Mouse (Mus musculus) heart, embryonic 16.5 days (tissue): ENCODE results near the gene Fam166a. TPM values are rescaled to one million over a fixed set of nuclear protein-coding genes. Genes with fewer than 3 reads are reported as not detected.

Experiments used
- ATAC-seq: fragments of 200-750 bp; cut with Nextera tagmentation; replicated peaks from 2 replicates; pipeline ENCODE4 v1.8.0; 2017; ENCODE audit warnings: moderate number of reproducible peaks; ENCODE audit not compliant: insufficient read depth, low FRiP score; ENCODE audit errors: extremely low read depth
- H3K27ac ChIP-seq: fragments of 300-500 bp; sonication (generic); 2 replicates; pipeline ENCODE4 v1.5.1; 2014; ENCODE audit warnings: mild to moderate bottlenecking, low read length, control low read depth, moderate library complexity
- H3K27me3 ChIP-seq: fragments of 300-500 bp; sonication (generic); 2 replicates; pipeline ENCODE4 v1.6.1; 2014; ENCODE audit warnings: low read length, mixed read lengths; ENCODE audit not compliant: control insufficient read depth, insufficient read depth
- H3K36me3 ChIP-seq: fragments of 300-500 bp; sonication (generic); 2 replicates; pipeline ENCODE4 v1.6.1; 2014; ENCODE audit not compliant: control insufficient read depth, insufficient read depth
- H3K4me1 ChIP-seq: fragments of 300-500 bp; sonication (generic); 2 replicates; pipeline ENCODE4 v1.6.1; 2014; ENCODE audit warnings: low read length, mixed read lengths; ENCODE audit not compliant: control insufficient read depth, insufficient read depth
- H3K4me2 ChIP-seq: fragments of 300-500 bp; sonication (generic); 2 replicates; pipeline ENCODE4 v1.6.1; 2014; ENCODE audit warnings: low read depth, mild to moderate bottlenecking, control low read depth, low read length
- H3K4me3 ChIP-seq: fragments of 300-500 bp; sonication (generic); 2 replicates; pipeline ENCODE4 v1.5.1; 2014; ENCODE audit warnings: mild to moderate bottlenecking, control low read depth, low read length
- H3K9ac ChIP-seq: fragments of 300-500 bp; sonication (generic); 2 replicates; pipeline ENCODE4 v1.6.1; 2014; ENCODE audit warnings: low read length, control low read depth
- H3K9me3 ChIP-seq: fragments of 300-500 bp; sonication (generic); replicated peaks from 2 replicates; pipeline ENCODE4 v1.6.1; 2016; ENCODE audit warnings: low read length; ENCODE audit not compliant: control insufficient read depth
- WGBS: fragments of 180-500 bp; shearing (Covaris S2); extraction: QIAGEN DNeasy Blood & Tissue Kit; methylation state at CpG from one replicate; pipeline ENCODE4 v1.1.7; 2014; 5-methylcytosine and 5-hydroxymethylcytosine counted together
- polyA plus RNA-seq: library from polyadenylated mRNA; unstranded; fragments of >200 nt; fragmentation: Nextera tagmentation; extraction: Ambion mirVana; gene quantifications from 2 replicates; pipeline ENCODE4 v1.2.1, GENCODE M21; 2015

The Fam166a gene
- polyA plus RNA-seq, 1 experiment from 2014 or later, result not detected

DNA sequence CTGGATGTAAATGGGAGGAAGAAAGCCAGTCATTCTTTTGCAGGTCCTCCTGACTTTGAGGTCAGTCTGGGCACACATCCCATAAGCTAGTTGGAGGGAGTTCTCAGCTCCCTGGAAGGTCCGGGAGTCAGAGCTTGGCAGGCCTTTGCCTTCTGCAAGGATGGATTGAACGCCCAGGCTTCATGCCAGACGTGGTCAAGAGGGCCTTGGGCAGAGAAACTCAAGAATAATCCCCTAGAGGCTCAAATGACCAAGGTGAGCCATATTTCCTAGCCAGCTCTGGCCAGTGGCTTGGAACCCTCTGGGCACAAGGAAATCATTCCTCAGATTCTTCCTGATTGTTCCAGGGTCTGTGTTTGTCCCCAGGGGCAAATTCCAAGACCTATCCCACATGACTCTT, 46.3 kb downstream of the Fam166a start:
- H3K4me3 ChIP-seq, result no peak overlapping the region
- no peak overlapping the region for H3K4me2 ChIP-seq
- H3K27me3 ChIP-seq, result peaks cover 8% of the 10 kb centered on the region
- no peak overlapping the region for H3K27ac ChIP-seq
- no peak for ATAC-seq
- H3K36me3 ChIP-seq, result 0 out of 2 replicates have a peak, but pooled peaks cover 4% of the 10 kb centered on the region
- 59% methylated on average over 3 of the region's 3 CpGs for WGBS
- H3K4me1 ChIP-seq, result peaks cover 34% of the 10 kb centered on the region
- H3K9ac ChIP-seq, result no peak overlapping the region
- H3K9me3 ChIP-seq, result no peaks in the 10 kb centered on the region

DNA sequence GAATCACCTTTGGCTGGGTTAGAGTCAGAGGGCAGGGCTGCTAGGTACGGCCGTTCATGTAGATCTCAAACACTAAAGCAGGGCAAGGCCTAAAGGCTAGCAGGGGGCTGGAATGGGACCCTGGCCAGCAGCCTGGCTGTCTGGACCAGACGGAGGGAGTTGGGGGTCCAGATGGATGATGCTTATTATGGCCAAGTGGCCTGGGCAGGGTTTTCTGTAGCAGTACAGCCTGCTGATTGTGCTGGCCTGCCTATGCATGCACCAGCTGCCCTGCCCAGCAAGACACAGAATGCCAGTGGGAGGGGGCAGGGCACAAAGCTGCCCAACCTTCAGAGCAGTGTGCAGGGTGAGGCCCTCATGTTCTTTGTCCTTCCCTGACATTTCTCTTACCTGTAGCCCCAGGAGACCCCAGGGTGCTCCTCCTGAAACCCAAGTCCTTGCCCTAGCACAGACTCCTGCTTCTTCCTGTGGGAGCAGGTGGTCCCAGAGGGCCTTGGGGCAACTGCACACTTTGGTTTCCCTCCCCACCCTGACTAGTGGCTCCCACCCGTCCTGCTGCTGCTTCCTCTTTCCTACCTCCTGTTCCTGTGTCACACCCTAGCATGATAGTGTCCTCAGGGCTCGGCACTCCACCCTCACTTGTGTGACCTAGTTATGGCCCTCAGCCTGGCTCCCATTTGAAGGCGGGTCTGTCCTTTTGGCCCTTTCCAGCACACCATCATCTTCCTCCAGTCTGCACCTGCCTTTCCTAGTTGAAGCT, 47.5 kb downstream of the Fam166a start:
- Histone ChIP-seq H3K9me3 (no peaks in the 10 kb centered on the region), H3K4me1 (peaks cover 37% of the 10 kb centered on the region), H3K4me2 (peak overlapping the region; percentile 17; the same call in 1 of the 2 replicates), H3K27ac (no peak overlapping the region), H3K27me3 (peaks cover 8% of the 10 kb centered on the region), H3K36me3 (peaks cover 11% of the 10 kb centered on the region; the same call in 1 of the 2 replicates), H3K4me3 (no peak overlapping the region), H3K9ac (peak overlapping the region; percentile 45; the same call in 1 of the 2 replicates)
- WGBS, result 51% methylated on average over 6 of the region's 6 CpGs
- ATAC-seq, result no peak

DNA sequence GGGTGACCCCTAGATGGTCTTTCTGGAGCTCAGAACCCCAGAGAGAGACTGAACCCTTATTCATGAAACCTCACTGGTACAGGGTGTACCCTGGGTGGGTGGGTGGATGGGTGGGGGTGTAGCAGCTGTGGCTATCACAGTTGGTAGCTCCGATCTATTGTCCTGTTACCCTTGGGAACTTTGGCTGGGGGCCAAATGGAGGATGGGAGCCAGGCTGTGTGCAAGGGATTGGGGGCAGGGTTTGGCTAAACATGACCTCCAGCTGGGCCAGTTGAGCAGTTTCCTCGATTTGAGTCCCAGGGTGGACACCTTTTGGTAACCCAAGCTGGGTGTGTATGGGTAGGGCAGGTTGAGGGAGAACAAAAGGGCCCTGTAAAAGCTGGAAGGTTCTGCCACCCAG, 48.2 kb downstream of the Fam166a start:
- no peak overlapping the region for H3K27ac ChIP-seq
- H3K4me2 ChIP-seq, result 0 out of 2 replicates have a peak overlapping the region, but pooled peaks have one; percentile 13
- H3K36me3 ChIP-seq, result peaks cover 11% of the 10 kb centered on the region; the same call in 1 of the 2 replicates
- H3K9me3 ChIP-seq, result no peaks in the 10 kb centered on the region
- peaks cover 43% of the 10 kb centered on the region for H3K4me1 ChIP-seq
- H3K27me3 ChIP-seq, result peaks cover 8% of the 10 kb centered on the region
- no peak overlapping the region for H3K4me3 ChIP-seq
- no peak for ATAC-seq
- H3K9ac ChIP-seq, result no peak overlapping the region
- 36% methylated on average over 2 of the region's 2 CpGs for WGBS

DNA sequence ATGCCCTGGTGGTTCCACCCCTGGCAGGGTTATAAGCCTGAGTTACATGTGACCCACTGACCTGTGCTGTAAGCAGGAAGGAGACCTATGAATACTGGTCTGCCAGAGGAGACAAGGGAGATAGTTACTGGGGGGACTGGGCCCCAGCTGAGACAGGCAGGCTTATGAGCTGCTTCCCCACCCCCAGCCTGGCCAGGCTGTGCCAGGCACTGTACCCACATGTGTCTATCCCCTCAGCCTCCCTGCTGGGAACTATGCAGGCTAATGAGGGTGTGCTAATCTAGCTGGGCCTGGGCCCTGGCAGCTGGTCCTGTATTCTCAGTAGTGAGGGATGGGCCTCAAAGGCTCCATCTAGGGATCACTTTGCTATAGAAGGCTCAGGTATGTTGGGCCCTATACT, 48.7 kb downstream of the Fam166a start:
- ATAC-seq, result no peak
- no peak overlapping the region for H3K9ac ChIP-seq
- H3K27me3 ChIP-seq, result peaks cover 8% of the 10 kb centered on the region
- H3K4me3 ChIP-seq, result no peak overlapping the region
- H3K4me2 ChIP-seq, result no peak overlapping the region
- H3K9me3 ChIP-seq, result no peaks in the 10 kb centered on the region
- H3K27ac ChIP-seq, result no peak overlapping the region
- H3K4me1 ChIP-seq, result peaks cover 43% of the 10 kb centered on the region
- H3K36me3 ChIP-seq, result peaks cover 11% of the 10 kb centered on the region; the same call in 1 of the 2 replicates

DNA sequence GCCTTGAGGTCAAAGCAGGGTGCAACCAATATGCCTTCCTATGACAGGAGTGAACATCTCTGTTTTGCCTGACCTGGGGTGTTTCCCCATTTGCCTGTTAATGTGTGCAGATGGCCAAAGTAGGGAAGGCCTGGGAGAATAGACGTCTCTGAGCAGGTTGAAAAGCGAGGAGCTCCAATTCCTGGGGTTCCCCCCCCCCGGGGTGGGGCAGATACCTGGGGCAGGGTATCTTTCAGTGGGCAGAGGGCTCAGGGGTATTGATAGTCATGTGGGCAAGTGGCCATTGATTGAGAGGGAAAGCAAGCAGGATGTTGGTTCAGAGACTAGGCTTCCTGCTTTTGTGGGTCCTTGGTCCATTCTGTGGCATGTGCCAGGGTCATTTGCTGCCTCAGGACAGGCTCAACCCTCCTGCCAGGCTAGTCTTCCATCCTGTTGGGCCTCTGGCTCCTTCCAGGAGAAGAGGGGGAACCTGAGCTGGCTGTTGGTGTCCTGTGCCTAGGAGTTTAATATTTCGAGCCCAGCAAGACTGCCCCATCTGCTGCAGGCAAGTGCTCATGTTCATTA, 49.3 kb downstream of the Fam166a start:
- no peak for ATAC-seq
- peaks cover 11% of the 10 kb centered on the region; the same call in 1 of the 2 replicates for H3K36me3 ChIP-seq
- peaks cover 43% of the 10 kb centered on the region for H3K4me1 ChIP-seq
- no peak overlapping the region for H3K4me3 ChIP-seq
- peaks cover 8% of the 10 kb centered on the region for H3K27me3 ChIP-seq
- H3K4me2 ChIP-seq, result no peak overlapping the region
- H3K27ac ChIP-seq, result no peak overlapping the region
- WGBS, result 67% methylated on average over 4 of the region's 4 CpGs
- no peaks in the 10 kb centered on the region for H3K9me3 ChIP-seq
- H3K9ac ChIP-seq, result no peak overlapping the region

Other genes with a start within 250 kb of the Fam166a start
- 125 and 150 TPM in 2 replicates for gene Mrpl41, start 243.6 kb upstream of the Fam166a start, polyA plus RNA-seq
- gene Pnpla7, start 242.7 kb upstream of the Fam166a start, polyA plus RNA-seq, result 12.5 and 13.2 TPM in 2 replicates
- gene Nsmf, start 164.4 kb upstream of the Fam166a start, polyA plus RNA-seq, result 59.3 and 62.9 TPM in 2 replicates
- gene Entpd8, start 138.4 kb upstream of the Fam166a start, polyA plus RNA-seq, result 0.30 TPM in 1 of 2 replicates, not detected in the other
- 0.19 TPM in 1 of 2 replicates, not detected in the other for gene Noxa1, start 123.6 kb upstream of the Fam166a start, polyA plus RNA-seq
- 16.2 and 18.1 TPM in 2 replicates for gene Nrarp, start 38.0 kb upstream of the Fam166a start, polyA plus RNA-seq
- gene Tor4a, start 21.9 kb upstream of the Fam166a start, polyA plus RNA-seq, result 8.5 and 10.0 TPM in 2 replicates
- 79.1 and 81.9 TPM in 2 replicates for gene Nelfb, start 7.3 kb upstream of the Fam166a start, polyA plus RNA-seq
- gene Stpg3, start 4.1 kb upstream of the Fam166a start, polyA plus RNA-seq, result not detected in 2 replicates
- 474 and 482 TPM in 2 replicates for gene Tubb4b, start 6.0 kb downstream of the Fam166a start, polyA plus RNA-seq
- not detected in 2 replicates for gene Slc34a3, start 15.6 kb downstream of the Fam166a start, polyA plus RNA-seq
- not detected in 2 replicates for gene Rnf224, start 18.0 kb downstream of the Fam166a start, polyA plus RNA-seq
- 3.7 and 5.2 TPM in 2 replicates for gene Rnf208, start 23.5 kb downstream of the Fam166a start, polyA plus RNA-seq
- gene Cysrt1, start 23.7 kb downstream of the Fam166a start, polyA plus RNA-seq, result 0.17 TPM in 1 of 2 replicates, not detected in the other
- gene AL732309.1, start 28.1 kb downstream of the Fam166a start, polyA plus RNA-seq, result 2.2 and 3.1 TPM in 2 replicates
- gene Tmem203, start 36.7 kb downstream of the Fam166a start, polyA plus RNA-seq, result 15.1 and 16.4 TPM in 2 replicates
- 4.3 and 5.9 TPM in 2 replicates for gene Tprn, start 43.9 kb downstream of the Fam166a start, polyA plus RNA-seq
- gene Ssna1, start 53.7 kb downstream of the Fam166a start, polyA plus RNA-seq, result 154 and 157 TPM in 2 replicates
- 80.5 and 86.6 TPM in 2 replicates for gene Anapc2, start 53.7 kb downstream of the Fam166a start, polyA plus RNA-seq
- not detected in 2 replicates for gene Tmem210, start 69.4 kb downstream of the Fam166a start, polyA plus RNA-seq
- 0.89 and 1.2 TPM in 2 replicates for gene Lrrc26, start 71.2 kb downstream of the Fam166a start, polyA plus RNA-seq
- 0.14 TPM in 1 of 2 replicates, not detected in the other for gene Grin1, start 100.4 kb downstream of the Fam166a start, polyA plus RNA-seq
- 24.7 and 28.4 TPM in 2 replicates for gene Man1b1, start 113.6 kb downstream of the Fam166a start, polyA plus RNA-seq
- gene Dpp7, start 137.6 kb downstream of the Fam166a start, polyA plus RNA-seq, result 10.3 and 10.6 TPM in 2 replicates
- 18.8 and 19.3 TPM in 2 replicates for gene Uap1l1, start 146.9 kb downstream of the Fam166a start, polyA plus RNA-seq
- gene Sapcd2, start 153.6 kb downstream of the Fam166a start, polyA plus RNA-seq, result 21.1 and 22.5 TPM in 2 replicates
- gene Entpd2, start 177.1 kb downstream of the Fam166a start, polyA plus RNA-seq, result 3.4 and 4.0 TPM in 2 replicates
- 30.8 TPM in 2 replicates for gene Npdc1, start 180.6 kb downstream of the Fam166a start, polyA plus RNA-seq
- gene Fut7, start 204.5 kb downstream of the Fam166a start, polyA plus RNA-seq, result 0.35 and 0.46 TPM in 2 replicates
- 5.4 and 5.8 TPM in 2 replicates for gene Abca2, start 210.0 kb downstream of the Fam166a start, polyA plus RNA-seq
- gene Clic3, start 238.1 kb downstream of the Fam166a start, polyA plus RNA-seq, result 8.0 and 17.9 TPM in 2 replicates
- 37.6 and 40.4 TPM in 2 replicates for gene Paxx, start 242.3 kb downstream of the Fam166a start, polyA plus RNA-seq